Mouse (Mus musculus): ENCODE measurements around the gene Rps19. TPM values are rescaled to one million over a fixed set of nuclear protein-coding genes. Genes with fewer than 3 reads are reported as not detected.

The Rps19 gene
- total and polyA plus RNA-seq, 3 experiments = 1,739 to 4,140 (median 2,094) TPM

- Histone ChIP-seq H3K9ac (ENCODE audit: insufficient read depth, low read depth) (no peak overlapping the region), H3K36me3 (replicated peaks in 1 of 2; ENCODE audit: control insufficient read depth in 1 of 2, insufficient read depth in 1 of 2, low read length in 1 of 2) (peaks cover 79 to 81% of the 10 kb centered on the region in 2 experiments), H3K79me2 (replicated peaks; ENCODE audit: control insufficient read depth, extremely low read depth, insufficient read depth, poor library complexity, severe bottlenecking) (no peaks in the 10 kb centered on the region), H3K9me3 (replicated peaks; ENCODE audit: low read length) (no peaks in the 10 kb centered on the region), H3K4me1 (ENCODE audit: control insufficient read depth in 1 of 2, insufficient read depth in 2 of 2) (no peaks in the 10 kb centered on the region), H3K4me2 (ENCODE audit: insufficient read depth, low read depth, poor library complexity, severe bottlenecking) (no peak overlapping the region), H3K27ac (ENCODE audit: insufficient read depth, low read depth) (no peak overlapping the region; the same call in 1 of the 2 replicates), H3K27me3 (replicated peaks) (no peaks in the 10 kb centered on the region), H3K4me3 (replicated peaks in 1 of 3; ENCODE audit: low read depth in 2 of 3, low read length in 2 of 3, poor library complexity in 1 of 3) (no peak overlapping the region)
- dilution Hi-C loops (cut with MboI; ENCODE audit: extremely low pct_ligation_motif_present, extremely low pct_unique_long_range_greater_than_20kb, low sequenced_read_pairs) = no loop called here
- DNase-seq (ENCODE audit: extremely low read depth) = no peak
- in situ Hi-C loops (cut with MboI; ENCODE audit: low pct_ligation_motif_present, low pct_unique_long_range_greater_than_20kb, low sequenced_read_pairs) = no loop called here
- TF ChIP-seq KAT2A (IDR thresholded peaks at IDR 0.05; ENCODE audit: insufficient replicate concordance, low read length) (no peak), CHD1 (IDR thresholded peaks at IDR 0.05; ENCODE audit: low read depth, low read length) (no peak), MAX (IDR thresholded peaks at IDR 0.05; ENCODE audit: low read length) (no peak), ZMIZ1 (IDR thresholded peaks at IDR 0.05; ENCODE audit: low read depth, low read length) (no peak), PAX5 (IDR thresholded peaks at IDR 0.05; ENCODE audit: low read length) (no peak), GABPA (IDR thresholded peaks at IDR 0.05; ENCODE audit: insufficient replicate concordance, low read depth, low read length) (no peak), EP300 (IDR thresholded peaks at IDR 0.05; ENCODE audit: low read length) (no peak), USF2 (conservative IDR thresholded peaks at IDR 0.05; ENCODE audit: low read depth, low read length) (no peak), RAD21 (IDR thresholded peaks at IDR 0.05; ENCODE audit: low read depth, low read length) (no peak), CTCF (conservative IDR thresholded peaks at IDR 0.05 in 1 of 2, IDR thresholded peaks at IDR 0.05 in 1 of 2; ENCODE audit: low read depth in 2 of 2, low read length in 2 of 2) (no peak), MXI1 (IDR thresholded peaks at IDR 0.05; ENCODE audit: low read depth, low read length) (no peak), IRF4 (IDR thresholded peaks at IDR 0.05; ENCODE audit: low read depth, low read length) (no peak), ELF1 (IDR thresholded peaks at IDR 0.05; ENCODE audit: low read depth, low read length) (no peak), JUN (IDR thresholded peaks at IDR 0.05; ENCODE audit: insufficient read depth, low read depth, low read length) (no peak), BHLHE40 (IDR thresholded peaks at IDR 0.05; ENCODE audit: low read depth, low read length) (no peak), MEF2A (IDR thresholded peaks at IDR 0.05; ENCODE audit: borderline replicate concordance, low read depth, low read length) (no peak), CHD2 (IDR thresholded peaks at IDR 0.05; ENCODE audit: low read length) (no peak), NELFE (IDR thresholded peaks at IDR 0.05; ENCODE audit: low read depth, low read length) (no peak)
Measured at GRCm38 (mm10) chr7:24919728-24920127, 35.6 kb downstream of the Rps19 start.

- TF ChIP-seq SMC3 (IDR thresholded peaks at IDR 0.05; ENCODE audit: low read depth, low read length) (no peak), MAFK (IDR thresholded peaks at IDR 0.05; ENCODE audit: insufficient replicate concordance, low read length) (no peak), RAD21 (IDR thresholded peaks at IDR 0.05; ENCODE audit: low read depth, low read length) (no peak), SIN3A (IDR thresholded peaks at IDR 0.05; ENCODE audit: low read length) (no peak), E2F4 (IDR thresholded peaks at IDR 0.05; ENCODE audit: insufficient replicate concordance, low read depth, low read length) (no peak), ETS1 (conservative IDR thresholded peaks at IDR 0.05; ENCODE audit: low read depth, low read length) (no peak), USF1 (IDR thresholded peaks at IDR 0.05; ENCODE audit: low read depth, low read length) (no peak), IRF4 (IDR thresholded peaks at IDR 0.05; ENCODE audit: low read depth, low read length) (no peak), JUND (conservative IDR thresholded peaks at IDR 0.05; ENCODE audit: low read depth, low read length) (no peak), POLR2AphosphoS2 (IDR thresholded peaks at IDR 0.05; ENCODE audit: low read depth, low read length) (no peak), GABPA (IDR thresholded peaks at IDR 0.05; ENCODE audit: insufficient replicate concordance, low read depth, low read length) (no peak), JUN (IDR thresholded peaks at IDR 0.05; ENCODE audit: insufficient read depth, low read depth, low read length) (no peak), USF2 (conservative IDR thresholded peaks at IDR 0.05; ENCODE audit: low read depth, low read length) (no peak), CHD2 (IDR thresholded peaks at IDR 0.05; ENCODE audit: low read length) (no peak), ELF1 (IDR thresholded peaks at IDR 0.05; ENCODE audit: low read depth, low read length) (no peak), POLR2A (IDR thresholded peaks at IDR 0.05; ENCODE audit: low read depth, low read length) (no peak), PAX5 (IDR thresholded peaks at IDR 0.05; ENCODE audit: low read length) (no peak)
- Histone ChIP-seq H3K4me2 (ENCODE audit: insufficient read depth, low read depth, poor library complexity, severe bottlenecking) (no peak overlapping the region), H3K4me3 (replicated peaks in 1 of 3; ENCODE audit: low read depth in 2 of 3, low read length in 2 of 3, poor library complexity in 1 of 3) (no peak overlapping the region), H3K36me3 (replicated peaks in 1 of 2; ENCODE audit: control insufficient read depth in 1 of 2, insufficient read depth in 1 of 2, low read length in 1 of 2) (peaks cover 22 to 40% of the 10 kb centered on the region in 2 experiments), H3K4me1 (ENCODE audit: control insufficient read depth in 1 of 2, insufficient read depth in 2 of 2) (peaks cover 0 to 3% of the 10 kb centered on the region in 2 experiments; a peak in 1 of 4 replicates), H3K9ac (ENCODE audit: insufficient read depth, low read depth) (no peak overlapping the region), H3K27me3 (replicated peaks) (peaks cover 9% of the 10 kb centered on the region), H3K27ac (ENCODE audit: insufficient read depth, low read depth) (no peak overlapping the region), H3K79me2 (replicated peaks; ENCODE audit: control insufficient read depth, extremely low read depth, insufficient read depth, poor library complexity, severe bottlenecking) (no peaks in the 10 kb centered on the region), H3K9me3 (replicated peaks; ENCODE audit: low read length) (no peaks in the 10 kb centered on the region)
- DNase-seq (ENCODE audit: extremely low read depth) = no peak
- dilution Hi-C loops (cut with MboI; ENCODE audit: extremely low pct_ligation_motif_present, extremely low pct_unique_long_range_greater_than_20kb, low sequenced_read_pairs) (no loop called here), in situ Hi-C loops (cut with MboI; ENCODE audit: low pct_ligation_motif_present, low pct_unique_long_range_greater_than_20kb, low sequenced_read_pairs) (no loop called here)
Measured at GRCm38 (mm10) chr7:24930475-24930874, 46.3 kb downstream of the Rps19 start.
